Mouse (Mus musculus): ENCODE measurements around the gene Ppp1r9a. TPM values are rescaled to one million over a fixed set of nuclear protein-coding genes. Genes with fewer than 3 reads are reported as not detected.

Gene Ppp1r9a
- total and polyA plus RNA-seq, 3 experiments: 1.0 TPM; not detected in 2

DNA sequence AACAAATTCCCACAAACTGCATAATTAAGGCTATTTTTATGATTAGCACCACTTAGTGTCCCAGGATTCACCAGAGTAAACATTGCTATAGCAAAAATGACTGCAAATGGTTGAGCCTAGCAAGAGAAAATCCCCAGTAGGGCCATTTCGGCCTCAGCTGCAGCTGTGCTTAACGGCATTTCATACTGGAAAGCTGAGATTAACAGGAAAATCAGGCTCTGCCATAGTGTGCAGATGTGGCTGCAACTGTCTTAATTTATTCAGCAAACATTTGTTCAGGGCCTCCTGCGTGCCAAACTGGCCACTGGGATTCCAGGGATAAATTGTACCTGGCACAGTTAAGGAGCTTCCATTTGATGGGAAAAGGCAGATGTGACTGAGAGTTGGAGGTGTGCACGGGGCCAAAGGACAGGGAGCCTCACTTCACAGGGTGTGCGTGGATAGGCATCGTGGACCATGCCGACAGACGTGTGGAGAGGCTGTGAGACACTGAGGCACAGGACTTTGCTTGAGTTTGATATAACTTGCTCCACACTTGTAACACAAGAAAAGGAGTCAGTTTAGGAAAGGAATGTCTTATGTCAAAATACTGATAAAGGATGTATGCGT lies 192.8 kb downstream of the Ppp1r9a start:
- dilution Hi-C loops (cut with MboI; ENCODE audit: extremely low pct_ligation_motif_present, extremely low pct_unique_long_range_greater_than_20kb, low sequenced_read_pairs): no loop called here
- DNase-seq (ENCODE audit: extremely low read depth): no peak

DNA sequence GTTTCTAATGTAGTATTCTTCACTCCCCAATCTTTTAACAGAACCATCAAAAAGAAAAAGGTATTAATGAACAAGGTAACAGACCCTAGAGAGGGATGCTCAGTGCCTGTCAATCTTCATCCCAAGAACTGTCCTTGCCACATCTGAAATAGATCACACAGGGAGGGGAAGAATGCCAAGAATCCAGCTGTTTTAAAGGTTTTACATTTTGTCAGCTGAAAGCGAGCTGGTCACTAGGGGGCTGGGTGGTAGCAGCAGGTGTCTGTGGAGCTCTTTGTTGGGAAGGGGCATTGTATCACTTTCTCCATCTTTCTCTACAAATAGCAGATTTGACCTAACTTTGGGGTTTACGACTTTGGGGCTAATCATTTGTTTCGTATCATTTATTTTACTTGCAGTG lies 194.6 kb downstream of the Ppp1r9a start:
- dilution Hi-C loops (cut with MboI; ENCODE audit: extremely low pct_ligation_motif_present, extremely low pct_unique_long_range_greater_than_20kb, low sequenced_read_pairs): no loop called here
- TF ChIP-seq JUND (conservative IDR thresholded peaks at IDR 0.05; ENCODE audit: low read depth, low read length) (no peak), NELFE (IDR thresholded peaks at IDR 0.05; ENCODE audit: low read depth, low read length) (no peak)
- no peaks in the 10 kb centered on the region for H3K36me3 ChIP-seq (replicated peaks in 1 of 2; ENCODE audit: control insufficient read depth in 1 of 2, insufficient read depth in 1 of 2, low read length in 1 of 2)
- no peaks in the 10 kb centered on the region for H3K79me2 ChIP-seq (replicated peaks; ENCODE audit: control insufficient read depth, extremely low read depth, insufficient read depth, poor library complexity, severe bottlenecking)
- in situ Hi-C loops (cut with MboI; ENCODE audit: low pct_ligation_motif_present, low pct_unique_long_range_greater_than_20kb, low sequenced_read_pairs): no loop called here
- no peaks in the 10 kb centered on the region for H3K9me3 ChIP-seq (replicated peaks; ENCODE audit: low read length)
- H3K27ac ChIP-seq (ENCODE audit: insufficient read depth, low read depth): no peak overlapping the region
- no peak overlapping the region for H3K4me3 ChIP-seq (replicated peaks in 1 of 3; ENCODE audit: low read depth in 2 of 3, low read length in 2 of 3, poor library complexity in 1 of 3)
- no peaks in the 10 kb centered on the region for H3K27me3 ChIP-seq (replicated peaks)
- no peak overlapping the region for H3K9ac ChIP-seq (ENCODE audit: insufficient read depth, low read depth)
- peaks cover 0 to 8% of the 10 kb centered on the region in 2 experiments; a peak in 2 of 4 replicates for H3K4me1 ChIP-seq (ENCODE audit: control insufficient read depth in 1 of 2, insufficient read depth in 2 of 2)
- H3K4me2 ChIP-seq (ENCODE audit: insufficient read depth, low read depth, poor library complexity, severe bottlenecking): no peak overlapping the region
- DNase-seq (ENCODE audit: extremely low read depth): no peak

More for the DNA sequence above, 192.8 kb downstream of the Ppp1r9a start:
- Histone ChIP-seq H3K36me3 (replicated peaks in 1 of 2; ENCODE audit: control insufficient read depth in 1 of 2, insufficient read depth in 1 of 2, low read length in 1 of 2) (no peaks in the 10 kb centered on the region), H3K4me1 (ENCODE audit: control insufficient read depth in 1 of 2, insufficient read depth in 2 of 2) (peaks cover 0 to 8% of the 10 kb centered on the region in 2 experiments; a peak in 2 of 4 replicates), H3K79me2 (replicated peaks; ENCODE audit: control insufficient read depth, extremely low read depth, insufficient read depth, poor library complexity, severe bottlenecking) (no peaks in the 10 kb centered on the region), H3K9ac (ENCODE audit: insufficient read depth, low read depth) (no peak overlapping the region), H3K4me3 (replicated peaks in 1 of 3; ENCODE audit: low read depth in 2 of 3, low read length in 2 of 3, poor library complexity in 1 of 3) (no peak overlapping the region), H3K27ac (ENCODE audit: insufficient read depth, low read depth) (no peak overlapping the region), H3K4me2 (ENCODE audit: insufficient read depth, low read depth, poor library complexity, severe bottlenecking) (no peak overlapping the region), H3K9me3 (replicated peaks; ENCODE audit: low read length) (no peaks in the 10 kb centered on the region), H3K27me3 (replicated peaks) (no peaks in the 10 kb centered on the region)
- no peak for TF ChIP-seq POLR2AphosphoS2 (IDR thresholded peaks at IDR 0.05; ENCODE audit: low read depth, low read length)
- TF ChIP-seq MAX (IDR thresholded peaks at IDR 0.05; ENCODE audit: low read length): no peak
- TF ChIP-seq MXI1 (IDR thresholded peaks at IDR 0.05; ENCODE audit: low read depth, low read length): no peak
- TF ChIP-seq USF2 (conservative IDR thresholded peaks at IDR 0.05; ENCODE audit: low read depth, low read length): no peak
- no peak for TF ChIP-seq CHD2 (IDR thresholded peaks at IDR 0.05; ENCODE audit: low read length)
- no peak for TF ChIP-seq MEF2A (IDR thresholded peaks at IDR 0.05; ENCODE audit: borderline replicate concordance, low read depth, low read length)
- no peak for TF ChIP-seq SMC3 (IDR thresholded peaks at IDR 0.05; ENCODE audit: low read depth, low read length)
- no peak for TF ChIP-seq ZNF384 (IDR thresholded peaks at IDR 0.05; ENCODE audit: low read depth, low read length)
- no peak for TF ChIP-seq POLR2A (IDR thresholded peaks at IDR 0.05; ENCODE audit: low read depth, low read length)
- TF ChIP-seq USF1 (IDR thresholded peaks at IDR 0.05; ENCODE audit: low read depth, low read length): no peak
- no peak for TF ChIP-seq HCFC1 (IDR thresholded peaks at IDR 0.05; ENCODE audit: low read depth, low read length)
- no peak for TF ChIP-seq ZKSCAN1 (IDR thresholded peaks at IDR 0.05; ENCODE audit: borderline replicate concordance, low read depth, low read length)
- no peak for TF ChIP-seq PAX5 (IDR thresholded peaks at IDR 0.05; ENCODE audit: low read length)
- no peak for TF ChIP-seq JUN (IDR thresholded peaks at IDR 0.05; ENCODE audit: insufficient read depth, low read depth, low read length)
- no peak for TF ChIP-seq UBTF (IDR thresholded peaks at IDR 0.05; ENCODE audit: low read depth, low read length)
- TF ChIP-seq E2F4 (IDR thresholded peaks at IDR 0.05; ENCODE audit: insufficient replicate concordance, low read depth, low read length): no peak
- in situ Hi-C loops (cut with MboI; ENCODE audit: low pct_ligation_motif_present, low pct_unique_long_range_greater_than_20kb, low sequenced_read_pairs): no loop called here

Measured in CH12.LX (cell line).